Mouse (Mus musculus): ENCODE data around the gene Lix1l.
"Not testable (repeated sequence)": the region's sequence is repeated elsewhere in the genome, so short reads cannot be mapped to it uniquely, and the experiment has no call there.

The Lix1l gene

GRCm38 (mm10) chr3:96623201-96623600 is 22.3 kb downstream of the Lix1l start:
- no peak for DNase-seq (ENCODE audit: extremely low spot score, low spot score)

GRCm38 (mm10) chr3:96629729-96630600 is 29.0 kb downstream of the Lix1l start, which contains the start of gene Rbm8a:
TSS of gene Rbm8a (plus strand) at chr3:96629933.
- peak; percentile 95 for DNase-seq (ENCODE audit: extremely low spot score, low spot score)

GRCm38 (mm10) chr3:96632058-96632457 is 31.1 kb downstream of the Lix1l start:
- DNase-seq (ENCODE audit: extremely low spot score, low spot score): no peak

GRCm38 (mm10) chr3:96634015-96634414 is 33.1 kb downstream of the Lix1l start:
- DNase-seq (ENCODE audit: extremely low spot score, low spot score): no peak

GRCm38 (mm10) chr3:96634928-96635879 is 34.3 kb downstream of the Lix1l start, which contains the start of the genes Pex11b and Gm42957:
TSS of gene Pex11b (plus strand) at chr3:96635376.
TSS of gene Gm42957 (plus strand) at chr3:96635474.
- peak; percentile 83 for DNase-seq (ENCODE audit: extremely low spot score, low spot score)

- no peak for DNase-seq (ENCODE audit: extremely low spot score, low spot score)
These were observed 35.0 kb downstream of the Lix1l start for GRCm38 (mm10) chr3:96635906-96636305.

- DNase-seq (ENCODE audit: extremely low spot score, low spot score): no peak
These were observed 35.5 kb downstream of the Lix1l start for GRCm38 (mm10) chr3:96636448-96636847.

GRCm38 (mm10) chr3:96639219-96639618 is 38.3 kb downstream of the Lix1l start:
- DNase-seq (ENCODE audit: extremely low spot score, low spot score): peak; percentile 59

- peak; percentile 26 for DNase-seq (ENCODE audit: extremely low spot score, low spot score)
These were observed 44.2 kb downstream of the Lix1l start, which contains the start of gene Itga10 for GRCm38 (mm10) chr3:96645018-96645649. TSS of gene Itga10 (plus strand) at chr3:96645584.

GRCm38 (mm10) chr3:96647365-96647764 is 46.4 kb downstream of the Lix1l start:
- no peak for DNase-seq (ENCODE audit: extremely low spot score, low spot score)

- DNase-seq (ENCODE audit: extremely low spot score, low spot score): no peak
These were observed 60.0 kb downstream of the Lix1l start for GRCm38 (mm10) chr3:96660901-96661300.

GRCm38 (mm10) chr3:96662731-96663316 is 61.9 kb downstream of the Lix1l start:
- DNase-seq (ENCODE audit: extremely low spot score, low spot score): peak; percentile 29

- peak; percentile 86 for DNase-seq (ENCODE audit: extremely low spot score, low spot score)
These were observed 62.7 kb downstream of the Lix1l start for GRCm38 (mm10) chr3:96663432-96664239.

- not testable (repeated sequence) for DNase-seq (ENCODE audit: extremely low spot score, low spot score)
These were observed 64.9 kb downstream of the Lix1l start for GRCm38 (mm10) chr3:96665732-96666363.

GRCm38 (mm10) chr3:96666916-96667315 is 66.0 kb downstream of the Lix1l start:
- DNase-seq (ENCODE audit: extremely low spot score, low spot score): no peak

- DNase-seq (ENCODE audit: extremely low spot score, low spot score): no peak
These were observed 66.4 kb downstream of the Lix1l start for GRCm38 (mm10) chr3:96667316-96667715.

GRCm38 (mm10) chr3:96668424-96669067 is 67.6 kb downstream of the Lix1l start:
- no peak for DNase-seq (ENCODE audit: extremely low spot score, low spot score)

- peak; percentile 74 for DNase-seq (ENCODE audit: extremely low spot score, low spot score)
These were observed 68.9 kb downstream of the Lix1l start, which contains the start of gene Ankrd35 for GRCm38 (mm10) chr3:96669727-96670468. TSS of gene Ankrd35 (plus strand) at chr3:96670131.

Measured in neural tube, embryonic 10.5 days (tissue).